13 mouse cellular contexts compared by ENCODE assay signal in the genomic region with DNA sequence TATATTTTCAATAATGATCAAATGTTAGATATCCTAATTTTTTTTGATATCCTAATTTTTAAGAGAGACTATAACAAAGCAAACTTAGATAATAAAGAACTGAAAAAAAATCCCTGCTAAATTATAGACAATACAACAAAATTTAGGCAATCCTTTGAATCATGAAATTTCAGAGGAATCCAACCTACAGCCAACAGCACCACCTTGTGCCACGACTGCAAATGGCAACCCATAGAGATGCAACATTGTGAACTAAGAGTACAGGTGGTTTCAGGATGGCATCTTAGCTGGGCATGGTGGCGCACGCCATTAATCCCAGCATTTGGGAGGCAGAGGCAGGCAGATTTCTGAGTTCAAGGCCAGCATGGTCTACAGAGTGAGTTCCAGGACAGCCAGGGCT. TPM values are rescaled to one million over a fixed set of nuclear protein-coding genes. Genes with fewer than 3 reads are reported as not detected.
DNase-seq lines count a peak whose midpoint lies in the region; ATAC-seq and TF ChIP-seq lines count a peak whose summit lies in the region.
"Had no signal": no experiment of that assay in that cellular context is flagged by ENCODE, and none has a peak within 500 bp of the region (broad histone marks: within the 10 kb centered on the region; RNA-seq: fewer than 3 reads in every experiment).

No protein-coding gene starts in this region.

- TF ChIP-seq CTCF in kidney, adult 2 months (conservative IDR thresholded peaks at IDR 0.05; ENCODE audit: insufficient read depth, insufficient read length, low read depth, low read length): peak; percentile 55
- TF ChIP-seq CTCF in CH12.LX (conservative IDR thresholded peaks at IDR 0.05 in 1 of 2, IDR thresholded peaks at IDR 0.05 in 1 of 2; ENCODE audit: low read depth in 2 of 2, low read length in 2 of 2): peak; percentile 17 to 79; a peak in 2 of 4 replicates
- peak; percentile 35; the same call in 1 of the 2 replicates for TF ChIP-seq CTCF in brain, embryonic 14.5 days (IDR thresholded peaks at IDR 0.05; ENCODE audit: borderline replicate concordance, extremely low read depth, insufficient read depth, insufficient read length)

- no peaks in the 10 kb centered on the region for H3K9me3 ChIP-seq in kidney, embryonic 14.5 days (ENCODE audit: control insufficient read depth, low read length)
- H3K9me3 ChIP-seq in CH12.LX (replicated peaks; ENCODE audit: low read length): peaks cover 1% of the 10 kb centered on the region
- H3K9me3 ChIP-seq in midbrain, embryonic 15.5 days: no peaks in the 10 kb centered on the region
- H3K9me3 ChIP-seq: embryonic facial prominence, embryonic 12.5 days; hindbrain, embryonic 15.5 days had no signal

- H3K79me2 ChIP-seq in CH12.LX (replicated peaks; ENCODE audit: control insufficient read depth, extremely low read depth, insufficient read depth, poor library complexity, severe bottlenecking): no peaks in the 10 kb centered on the region

- TF ChIP-seq RAD21 in CH12.LX (IDR thresholded peaks at IDR 0.05; ENCODE audit: low read depth, low read length): peak; percentile 78

- dilution Hi-C loops in CH12.LX (cut with MboI; ENCODE audit: extremely low pct_ligation_motif_present, extremely low pct_unique_long_range_greater_than_20kb, low sequenced_read_pairs): no loop called here

- no peak overlapping the region for H3K4me3 ChIP-seq in kidney, adult 2 months (ENCODE audit: insufficient read depth, low read depth, low read length)
- no peak overlapping the region for H3K4me3 ChIP-seq in kidney, embryonic 14.5 days (ENCODE audit: low read length)
- H3K4me3 ChIP-seq in CH12.LX (replicated peaks in 1 of 3; ENCODE audit: low read depth in 2 of 3, low read length in 2 of 3, poor library complexity in 1 of 3): no peak overlapping the region
- H3K4me3 ChIP-seq in midbrain, embryonic 15.5 days: no peak overlapping the region
- H3K4me3 ChIP-seq: embryonic facial prominence, embryonic 12.5 days; hindbrain, embryonic 15.5 days; myocyte had no signal

- TF ChIP-seq POLR2A in kidney, adult 2 months (IDR thresholded peaks at IDR 0.05; ENCODE audit: low read depth, low read length): no peak
- no peak for TF ChIP-seq POLR2A in CH12.LX (IDR thresholded peaks at IDR 0.05; ENCODE audit: low read depth, low read length)
- TF ChIP-seq POLR2A in brain, embryonic 14.5 days (IDR thresholded peaks at IDR 0.05; ENCODE audit: borderline replicate concordance, extremely low read depth, insufficient read depth, insufficient read length, poor library complexity, severe bottlenecking): no peak

- DNase-seq in kidney, adult 2 months: peak; percentile 19
- DNase-seq in CH12.LX (ENCODE audit: extremely low read depth): no peak
- DNase-seq in brain, embryonic 14.5 days (ENCODE audit: low read depth): no peak
- DNase-seq in spleen, postnatal 10 days (ENCODE audit: low spot score in 2 of 2): peak; percentile 34 to 72
- DNase-seq in ovary, adult 18-20 months (ENCODE audit: low spot score): no peak
- no peak for DNase-seq in left cerebral cortex, adult 11 months (ENCODE audit: low spot score)
- DNase-seq: adrenal gland, postnatal 25 days had no signal

- H3K9ac ChIP-seq in kidney, embryonic 14.5 days (ENCODE audit: low read depth, low read length): no peak overlapping the region
- H3K9ac ChIP-seq in CH12.LX (ENCODE audit: insufficient read depth, low read depth): no peak overlapping the region
- no peak overlapping the region for H3K9ac ChIP-seq in midbrain, embryonic 15.5 days
- H3K9ac ChIP-seq: embryonic facial prominence, embryonic 12.5 days; hindbrain, embryonic 15.5 days had no signal

- no peak for ATAC-seq in kidney, embryonic 14.5 days (ENCODE audit: low FRiP score, low TSS enrichment)
- no peak for ATAC-seq in midbrain, embryonic 15.5 days (replicated peaks)

- no peaks in the 10 kb centered on the region for H3K36me3 ChIP-seq in kidney, adult 2 months (ENCODE audit: control insufficient read depth, insufficient read depth, low read length)
- no peaks in the 10 kb centered on the region for H3K36me3 ChIP-seq in kidney, embryonic 14.5 days (ENCODE audit: control insufficient read depth, insufficient read depth, low read length)
- H3K36me3 ChIP-seq in CH12.LX (replicated peaks in 1 of 2; ENCODE audit: control insufficient read depth in 1 of 2, insufficient read depth in 1 of 2, low read length in 1 of 2): peaks cover 0 to 30% of the 10 kb centered on the region in 2 experiments
- no peaks in the 10 kb centered on the region for H3K36me3 ChIP-seq in midbrain, embryonic 15.5 days (replicated peaks)

- in situ Hi-C loops in CH12.LX (cut with MboI; ENCODE audit: low pct_ligation_motif_present, low pct_unique_long_range_greater_than_20kb, low sequenced_read_pairs): no loop called here

- no peaks in the 10 kb centered on the region for H3K4me1 ChIP-seq in kidney, adult 2 months (ENCODE audit: control insufficient read depth, insufficient read depth, low read length)
- no peaks in the 10 kb centered on the region for H3K4me1 ChIP-seq in kidney, embryonic 14.5 days (ENCODE audit: control insufficient read depth, insufficient read depth, low read length)
- H3K4me1 ChIP-seq in CH12.LX (ENCODE audit: control insufficient read depth in 1 of 2, insufficient read depth in 2 of 2): peaks cover 5 to 26% of the 10 kb centered on the region in 2 experiments; a peak in 2 of 4 replicates
- H3K4me1 ChIP-seq in midbrain, embryonic 15.5 days: no peaks in the 10 kb centered on the region
- H3K4me1 ChIP-seq: embryonic facial prominence, embryonic 12.5 days; hindbrain, embryonic 15.5 days had no signal

- no peaks in the 10 kb centered on the region for H3K27me3 ChIP-seq in kidney, adult 2 months (replicated peaks; ENCODE audit: control insufficient read depth, insufficient read depth, low read length)
- no peaks in the 10 kb centered on the region for H3K27me3 ChIP-seq in kidney, embryonic 14.5 days (ENCODE audit: control insufficient read depth, insufficient read depth, low read length)
- H3K27me3 ChIP-seq in CH12.LX (replicated peaks): no peaks in the 10 kb centered on the region
- no peaks in the 10 kb centered on the region for H3K27me3 ChIP-seq in midbrain, embryonic 15.5 days (replicated peaks)
- H3K27me3 ChIP-seq: embryonic facial prominence, embryonic 12.5 days; hindbrain, embryonic 15.5 days had no signal

- WGBS in kidney, adult 2 months: 92% methylated on average over 3 of the region's 3 CpGs
- WGBS in kidney, embryonic 14.5 days: 75% methylated on average over 3 of the region's 3 CpGs
- 89% methylated on average over 3 of the region's 3 CpGs for WGBS in midbrain, embryonic 15.5 days

- no peak overlapping the region for H3K27ac ChIP-seq in kidney, adult 2 months (ENCODE audit: insufficient read depth, low read depth, low read length)
- no peak overlapping the region for H3K27ac ChIP-seq in kidney, embryonic 14.5 days (ENCODE audit: low read depth, low read length)
- no peak overlapping the region for H3K27ac ChIP-seq in CH12.LX (ENCODE audit: insufficient read depth, low read depth)
- H3K27ac ChIP-seq in midbrain, embryonic 15.5 days: no peak overlapping the region
- H3K27ac ChIP-seq: embryonic facial prominence, embryonic 12.5 days; hindbrain, embryonic 15.5 days had no signal

- H3K4me2 ChIP-seq in kidney, embryonic 14.5 days (replicated peaks; ENCODE audit: low read depth, low read length): no peak overlapping the region
- H3K4me2 ChIP-seq in CH12.LX (ENCODE audit: insufficient read depth, low read depth, poor library complexity, severe bottlenecking): no peak overlapping the region
- H3K4me2 ChIP-seq in midbrain, embryonic 15.5 days: no peak overlapping the region
- H3K4me2 ChIP-seq: embryonic facial prominence, embryonic 12.5 days; hindbrain, embryonic 15.5 days had no signal

- TF ChIP-seq EP300 in CH12.LX (IDR thresholded peaks at IDR 0.05; ENCODE audit: low read length): no peak

TF ChIP-seq in CH12.LX, 34 proteins besides CTCF, POLR2A, EP300 and RAD21 (continues in another document):
- TF ChIP-seq JUND (conservative IDR thresholded peaks at IDR 0.05; ENCODE audit: low read depth, low read length): no peak
- TF ChIP-seq SMC3 (IDR thresholded peaks at IDR 0.05; ENCODE audit: low read depth, low read length): peak; percentile 76
- TF ChIP-seq USF1 (IDR thresholded peaks at IDR 0.05; ENCODE audit: low read depth, low read length): no peak
- no peak for TF ChIP-seq HCFC1 (IDR thresholded peaks at IDR 0.05; ENCODE audit: low read depth, low read length)

RNA-seq across cellular contexts. Expression of a gene that starts 10.3 kb away (rescaled TPM):
- polyA plus RNA-seq in kidney, adult 2 months (2012; rRNA removed): 17.4 and 17.8 TPM in 2 replicates
- 5.1 and 10.5 TPM in 2 replicates for polyA plus RNA-seq in kidney, embryonic 14.5 days (2014; fragmentation: Nextera tagmentation; extraction: Ambion mirVana)
- total RNA-seq in CH12.LX (2012; rRNA removed) (4.4 and 4.8 TPM in 2 replicates), CH12.LX (2014; rRNA removed) (3.0 and 3.5 TPM in 2 replicates)
- 10.1 and 10.2 TPM in 2 replicates for polyA plus RNA-seq in CH12.LX (2012; ENCODE audit: insufficient read length, low read depth)
- 35.8 and 39.3 TPM in 2 replicates for polyA plus RNA-seq in brain, embryonic 14.5 days (2012; rRNA removed)
- 27.9 and 29.0 TPM in 2 replicates for polyA plus RNA-seq in midbrain, embryonic 15.5 days (2015; fragmentation: Nextera tagmentation; extraction: Ambion mirVana)

RNA-seq across cellular contexts. Expression of a gene that starts 10.6 kb away (rescaled TPM):
- 1.8 and 3.1 TPM in 2 replicates for polyA plus RNA-seq in kidney, adult 2 months (2012; rRNA removed)
- 1.2 TPM in 2 replicates for polyA plus RNA-seq in kidney, embryonic 14.5 days (2014; fragmentation: Nextera tagmentation; extraction: Ambion mirVana)
- total RNA-seq in CH12.LX (2012; rRNA removed): 1.2 and 1.8 TPM in 2 replicates
- total RNA-seq in CH12.LX (2014; rRNA removed): 1.1 and 1.6 TPM in 2 replicates
- polyA plus RNA-seq in CH12.LX (2012; ENCODE audit: insufficient read length, low read depth): 1.2 and 1.8 TPM in 2 replicates
- polyA plus RNA-seq in brain, embryonic 14.5 days (2012; rRNA removed): 1.9 and 3.6 TPM in 2 replicates
- 4.6 and 4.8 TPM in 2 replicates for polyA plus RNA-seq in midbrain, embryonic 15.5 days (2015; fragmentation: Nextera tagmentation; extraction: Ambion mirVana)
- total RNA-seq: gastrocnemius, adult 18-20 months had no signal

RNA-seq across cellular contexts. Expression of a gene that starts 46.6 kb away (rescaled TPM):
- polyA plus RNA-seq in kidney, adult 2 months (2012; rRNA removed): 0.17 TPM in 1 of 2 replicates, not detected in the other
- not detected in 2 replicates for polyA plus RNA-seq in kidney, embryonic 14.5 days (2014; fragmentation: Nextera tagmentation; extraction: Ambion mirVana)
- total RNA-seq in CH12.LX (2012; rRNA removed): not detected in 2 replicates
- not detected in 2 replicates for total RNA-seq in CH12.LX (2014; rRNA removed)
- not detected in 2 replicates for polyA plus RNA-seq in CH12.LX (2012; ENCODE audit: insufficient read length, low read depth)
- polyA plus RNA-seq in brain, embryonic 14.5 days (2012; rRNA removed): 0.45 and 1.1 TPM in 2 replicates
- polyA plus RNA-seq in midbrain, embryonic 15.5 days (2015; fragmentation: Nextera tagmentation; extraction: Ambion mirVana): 1.1 and 2.3 TPM in 2 replicates
- total RNA-seq: adrenal gland, postnatal 25 days; gastrocnemius, adult 18-20 months had no signal
- polyA plus RNA-seq: myocyte had no signal

RNA-seq across cellular contexts. Expression of a gene that starts 58.2 kb away (rescaled TPM):
- polyA plus RNA-seq in kidney, adult 2 months (2012; rRNA removed): 26.6 and 29.2 TPM in 2 replicates
- polyA plus RNA-seq in kidney, embryonic 14.5 days (2014; fragmentation: Nextera tagmentation; extraction: Ambion mirVana): 16.1 and 18.6 TPM in 2 replicates
- total RNA-seq in CH12.LX (2012; rRNA removed): 8.9 and 12.7 TPM in 2 replicates
- total RNA-seq in CH12.LX (2014; rRNA removed): 2.2 and 3.4 TPM in 2 replicates
- polyA plus RNA-seq in CH12.LX (2012; ENCODE audit: insufficient read length, low read depth): 31.3 and 41.7 TPM in 2 replicates
- polyA plus RNA-seq in brain, embryonic 14.5 days (2012; rRNA removed): 31.2 and 73.7 TPM in 2 replicates
- polyA plus RNA-seq in midbrain, embryonic 15.5 days (2015; fragmentation: Nextera tagmentation; extraction: Ambion mirVana): 25.8 and 27.8 TPM in 2 replicates

Comparison
In these comparisons a context has a peak if more than half of its experiments do, and no peak if none do; other contexts are left out.
1. DNase-seq: peak in kidney, adult 2 months (single experiment) and spleen, postnatal 10 days (2 of 2); none in CH12.LX (single experiment), brain, embryonic 14.5 days (single experiment), ovary, adult 18-20 months (single experiment) and left cerebral cortex, adult 11 months (single experiment).
2. Peak in every context shown above with its lines, with median percentiles within 50 percentile points of each other: CTCF ChIP-seq.